Mouse (Mus musculus) cerebellum, postnatal 36 days (tissue): ENCODE results near the gene Dbn1.

Source experiments
- DNase-seq, 2 experiments: peaks; one replicate each; pipeline ENCODE4 v3.0.0; 2021 to 2022; ENCODE audit warnings: mixed read lengths in 2 of 2

Dbn1 gene

DNA sequence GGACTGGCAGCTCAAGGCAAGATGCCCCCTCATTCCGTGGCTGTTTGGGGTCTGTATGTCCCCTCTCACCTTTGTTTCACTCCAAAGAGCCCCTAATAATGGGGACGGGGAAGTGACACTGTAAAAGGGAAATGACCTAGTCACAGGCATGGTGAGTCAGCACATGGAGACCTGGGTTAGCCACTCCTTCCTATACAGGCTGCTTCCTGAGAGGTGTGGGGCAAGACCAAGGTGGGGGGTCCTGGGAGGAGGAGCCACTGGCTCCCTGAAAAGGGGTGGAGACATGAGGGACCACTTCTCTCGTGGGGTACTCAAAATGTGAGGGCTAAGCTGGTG, 22.4 kb upstream of the Dbn1 start:
- DNase-seq = no peak

GRCm38 (mm10) chr13:55508531-55508930, 20.6 kb upstream of the Dbn1 start:
- no peak for DNase-seq

DNA sequence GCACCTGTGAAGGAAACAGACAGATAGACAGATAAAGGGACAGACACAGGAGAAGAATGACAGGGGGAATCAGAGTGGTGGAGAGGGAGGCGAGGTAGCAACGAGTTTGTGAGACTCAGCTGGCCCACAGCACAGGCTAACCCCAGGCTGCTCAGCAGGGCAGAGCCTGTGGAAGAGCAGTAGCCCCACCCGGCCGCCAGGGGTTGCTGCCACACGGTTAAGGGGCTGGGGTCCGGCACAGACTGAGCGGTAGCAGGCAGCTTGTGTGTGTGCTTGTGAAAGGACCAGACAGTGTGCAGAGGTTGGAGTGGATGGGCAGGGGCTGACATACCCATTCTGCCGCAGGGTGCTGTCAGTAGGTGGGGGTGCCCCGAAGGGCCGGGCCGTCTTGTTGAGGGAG, 20.0 kb upstream of the Dbn1 start:
- no peak for DNase-seq

GRCm38 (mm10) chr13:55506697-55507096, 18.8 kb upstream of the Dbn1 start:
- peak; percentile 48 to 59 for DNase-seq

GRCm38 (mm10) chr13:55505810-55506209, 17.9 kb upstream of the Dbn1 start:
- no peak for DNase-seq

- no peak for DNase-seq
Observed at GRCm38 (mm10) chr13:55504390-55504789, 16.5 kb upstream of the Dbn1 start.

DNA sequence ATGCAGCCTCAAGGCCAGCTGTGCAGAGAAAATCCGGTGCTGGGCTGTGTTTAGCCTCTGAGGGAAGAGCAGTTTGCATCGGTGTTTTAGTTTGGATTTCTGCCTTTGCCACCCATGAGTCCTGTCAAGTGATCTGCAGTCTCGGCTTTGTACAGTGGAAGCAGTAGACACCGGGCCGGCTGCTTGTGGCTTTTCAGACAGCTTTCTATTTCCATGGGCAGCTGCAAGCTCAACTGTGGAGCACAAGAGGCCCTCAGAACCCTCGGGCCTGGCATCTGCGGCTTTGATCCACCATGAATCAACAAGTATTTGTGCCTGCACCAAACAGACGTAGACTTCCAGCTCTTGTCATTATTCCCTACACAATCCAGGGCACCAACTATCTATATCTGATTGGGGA, 14.5 kb upstream of the Dbn1 start:
- DNase-seq = no peak

DNA sequence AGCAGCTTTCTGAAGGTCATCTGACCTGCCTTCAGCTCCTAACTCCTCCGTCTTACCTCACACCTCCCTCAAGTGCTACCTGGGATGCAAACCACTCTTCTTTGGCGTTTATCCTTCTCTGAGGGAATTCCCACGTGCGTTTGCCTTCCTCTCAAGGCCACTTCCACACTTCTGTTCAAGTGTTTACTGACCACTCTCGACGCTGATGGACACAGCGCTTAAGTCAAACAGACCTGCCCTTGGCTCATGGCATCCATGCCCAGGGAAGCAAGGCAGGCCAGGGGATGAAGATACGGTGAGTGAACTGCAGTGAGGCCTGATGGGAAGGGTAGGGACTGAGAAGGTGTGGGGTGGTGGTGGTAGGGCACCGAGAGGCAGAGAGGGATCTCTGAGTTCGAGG, 12.7 kb upstream of the Dbn1 start:
- no peak for DNase-seq

GRCm38 (mm10) chr13:55498906-55499305, 11.0 kb upstream of the Dbn1 start:
- DNase-seq = no peak

- no peak for DNase-seq
Observed at GRCm38 (mm10) chr13:55496661-55497060, 8.8 kb upstream of the Dbn1 start.

DNA sequence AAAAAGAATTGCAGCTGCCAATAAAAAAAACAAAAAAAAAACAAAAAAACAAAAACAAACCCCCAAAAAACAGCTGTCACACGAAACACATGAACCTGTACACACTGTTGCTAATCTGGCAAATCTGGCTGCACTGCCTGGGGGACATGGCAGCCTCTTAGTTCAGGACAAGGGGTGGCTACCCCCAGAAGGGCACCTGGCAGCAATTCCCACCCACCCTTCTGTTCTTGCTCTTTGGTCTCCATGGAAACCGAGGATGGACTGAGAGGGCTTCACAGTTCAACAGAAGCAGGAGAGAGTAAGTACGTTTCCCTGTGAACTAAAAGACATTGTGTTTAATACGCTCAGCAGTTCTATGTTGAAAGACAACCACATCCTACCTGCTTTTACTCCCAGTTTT, 7.8 kb upstream of the Dbn1 start:
- no peak for DNase-seq

DNA sequence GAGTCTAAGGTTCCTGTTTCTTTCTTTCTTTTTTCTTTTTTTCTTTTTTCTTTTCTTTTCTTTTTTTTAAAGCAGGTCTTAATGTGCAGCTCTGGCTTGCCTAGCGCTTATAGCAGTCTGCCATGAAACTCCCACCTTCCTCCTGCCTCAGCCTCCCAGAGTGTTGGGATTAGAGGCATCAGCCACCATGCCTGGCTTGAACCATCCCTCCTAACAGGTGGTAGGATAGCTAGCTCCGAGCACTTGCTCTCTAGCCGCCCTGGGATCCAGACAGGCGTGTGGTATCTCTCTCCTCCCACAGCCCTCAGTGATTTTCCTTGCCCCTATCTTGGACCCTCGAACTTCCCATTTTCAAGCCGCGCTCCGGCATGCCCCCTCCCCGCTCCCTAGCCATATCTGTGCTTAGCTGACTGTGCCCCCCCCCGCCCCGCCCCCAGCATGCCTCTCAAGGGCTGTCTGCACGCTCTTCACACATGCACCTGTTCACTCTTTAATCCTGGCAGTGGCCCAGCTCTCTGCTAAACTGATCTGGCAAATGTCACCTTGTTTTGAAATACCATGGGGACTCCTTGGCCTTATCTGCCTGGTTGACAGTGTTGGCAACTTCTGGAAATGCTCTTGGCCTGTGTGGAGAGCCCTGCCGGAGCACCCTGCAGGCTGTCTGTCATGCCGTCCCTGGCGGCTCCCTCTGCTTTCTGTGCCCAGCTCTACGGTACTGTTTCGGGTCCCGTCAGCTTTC, 7.1 kb upstream of the Dbn1 start:
- DNase-seq = peak; percentile 76 to 80

DNA sequence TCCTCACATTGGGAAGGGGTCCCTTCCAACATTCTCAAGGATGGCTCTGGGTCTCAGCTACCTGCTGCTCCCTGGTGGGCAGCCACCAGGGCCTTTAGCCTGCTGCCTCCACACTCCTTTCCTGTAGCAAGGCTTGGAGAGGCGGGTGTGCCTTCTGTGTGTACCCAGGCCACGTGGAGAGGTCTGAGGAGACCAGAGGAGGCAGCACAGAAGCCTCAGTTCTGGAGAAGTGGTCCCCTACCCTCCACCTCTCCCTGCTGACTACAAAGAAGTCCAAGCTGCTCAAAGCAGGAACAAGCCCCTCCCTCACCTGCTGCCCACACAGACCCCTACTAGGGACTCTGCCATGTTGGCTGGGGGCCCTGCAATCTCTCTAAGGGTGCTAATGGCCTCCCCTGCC, 6.3 kb upstream of the Dbn1 start:
- no peak for DNase-seq

GRCm38 (mm10) chr13:55486916-55487577, 864 bp downstream of the Dbn1 start:
- no peak for DNase-seq

DNA sequence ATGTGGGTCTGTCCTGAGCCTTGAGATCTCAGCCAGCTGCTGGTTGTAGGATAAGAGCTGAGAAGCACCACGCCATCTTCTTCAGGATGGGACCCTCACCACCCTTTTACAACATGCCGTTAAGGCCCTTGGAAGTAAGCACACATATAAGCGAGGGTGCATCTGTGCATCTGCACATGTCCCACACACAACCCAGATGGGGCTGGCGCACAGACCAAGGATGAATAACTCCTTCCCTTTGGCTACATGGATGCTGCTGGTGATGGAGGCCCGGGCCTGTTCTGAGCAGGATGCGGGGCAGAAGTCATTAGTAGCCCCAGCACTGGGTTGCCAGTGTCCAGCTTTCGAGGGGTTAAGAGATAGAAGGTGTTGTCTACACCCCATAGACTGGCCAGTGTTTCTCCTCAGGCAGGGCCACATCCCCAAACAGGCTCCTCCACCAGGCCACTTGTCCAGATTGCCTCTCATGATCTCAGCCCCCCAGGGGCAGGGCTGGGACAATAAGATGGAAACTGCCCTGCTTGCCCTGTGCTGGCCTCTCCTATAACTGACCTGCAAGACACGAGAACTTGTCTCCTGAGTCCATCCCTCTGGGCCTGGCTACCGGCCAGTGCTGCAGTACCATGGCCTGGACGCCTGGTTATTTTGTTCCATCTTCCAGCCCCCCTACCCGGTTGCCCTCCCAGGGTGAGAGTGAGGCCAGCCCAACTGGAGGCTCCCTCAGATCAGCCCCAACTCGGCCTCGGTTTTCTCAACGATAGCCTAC, 1.7 kb downstream of the Dbn1 start:
- peak in 1 of 2 experiments; percentile 28 for DNase-seq

- no peak for DNase-seq
Observed at GRCm38 (mm10) chr13:55484520-55485088, 3.3 kb downstream of the Dbn1 start.

DNA sequence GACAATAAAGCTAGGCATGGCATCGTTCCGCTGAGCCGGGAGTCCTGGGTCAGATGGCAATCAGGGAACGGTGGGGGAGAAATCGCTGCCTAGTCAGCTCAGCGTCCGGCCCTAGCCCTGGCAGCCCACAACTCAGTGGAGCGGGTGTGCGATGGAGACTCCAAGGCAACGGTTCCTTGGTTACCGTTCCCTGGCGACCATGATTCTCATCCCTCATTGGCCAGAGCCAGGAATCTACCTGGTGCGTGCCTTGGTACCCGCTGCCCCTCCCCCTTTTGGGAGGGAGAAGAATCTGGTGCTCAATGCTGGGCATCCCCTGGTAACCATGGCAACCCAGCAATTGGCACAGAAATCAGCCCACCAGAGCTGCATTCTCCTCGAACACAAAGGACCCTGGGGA, 4.3 kb downstream of the Dbn1 start:
- no peak for DNase-seq

DNA sequence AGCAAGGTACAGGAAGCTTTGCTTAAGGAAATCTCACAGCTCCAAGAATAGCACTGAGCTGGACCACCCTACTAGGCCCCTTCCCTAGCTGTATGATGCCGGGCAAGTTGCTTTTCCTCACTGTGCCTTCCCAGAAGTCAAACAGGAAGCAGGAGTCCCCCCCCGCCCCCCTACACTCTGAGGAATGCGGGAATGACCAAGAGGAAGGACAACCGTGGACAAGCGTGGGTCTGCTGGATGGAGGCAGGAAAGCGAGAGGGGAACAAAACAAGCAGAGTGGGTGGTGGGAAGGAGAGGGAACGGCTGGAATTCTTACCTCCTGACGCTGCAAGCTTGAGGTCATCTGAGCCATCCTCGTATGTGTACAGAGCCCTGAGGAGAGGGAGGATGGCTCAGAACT, 4.8 kb downstream of the Dbn1 start:
- no peak for DNase-seq

GRCm38 (mm10) chr13:55482542-55482941, 5.4 kb downstream of the Dbn1 start:
- no peak for DNase-seq

DNA sequence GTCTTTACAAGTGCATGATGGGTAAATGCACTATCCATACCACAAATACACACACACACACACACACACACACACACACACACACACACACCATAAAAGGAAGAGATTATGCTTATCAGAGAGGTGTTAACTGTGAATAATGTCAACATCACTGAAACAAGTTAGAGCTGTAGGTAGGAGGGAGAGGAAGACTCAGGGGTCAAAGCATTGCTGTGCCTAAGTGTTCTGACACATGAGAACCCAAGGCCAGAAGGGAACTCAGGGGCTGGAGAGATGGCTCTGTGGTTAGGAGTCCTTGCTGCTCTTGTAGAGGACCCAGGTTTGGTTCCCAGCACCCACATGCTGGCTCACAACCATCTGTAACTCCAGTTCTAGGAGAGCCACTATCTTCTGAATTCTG, 8.0 kb downstream of the Dbn1 start:
- DNase-seq = no peak

- no peak for DNase-seq
Observed at GRCm38 (mm10) chr13:55479008-55479407, 8.9 kb downstream of the Dbn1 start.

DNA sequence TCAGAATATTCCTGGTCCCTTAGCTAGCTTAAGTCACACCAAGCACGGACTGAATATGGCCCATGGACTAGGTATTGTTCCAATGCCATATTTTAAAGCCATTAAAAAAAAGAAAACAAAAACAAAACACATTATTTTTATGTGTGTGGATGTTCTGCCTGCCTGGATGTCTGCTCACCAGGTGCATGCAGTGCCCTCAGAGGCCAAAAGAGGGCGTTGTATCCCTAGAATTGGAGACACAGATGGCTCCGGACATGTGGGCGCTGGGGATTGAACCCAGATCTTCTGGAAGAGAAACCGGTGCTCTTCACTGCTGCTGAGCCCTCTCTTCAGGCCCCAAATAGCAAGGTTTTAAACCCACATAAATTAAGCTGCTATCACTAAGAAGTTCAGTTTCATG, 9.9 kb downstream of the Dbn1 start:
- peak in 1 of 2 experiments; percentile 38 for DNase-seq

GRCm38 (mm10) chr13:55477492-55477891, 10.4 kb downstream of the Dbn1 start:
- no peak for DNase-seq

DNA sequence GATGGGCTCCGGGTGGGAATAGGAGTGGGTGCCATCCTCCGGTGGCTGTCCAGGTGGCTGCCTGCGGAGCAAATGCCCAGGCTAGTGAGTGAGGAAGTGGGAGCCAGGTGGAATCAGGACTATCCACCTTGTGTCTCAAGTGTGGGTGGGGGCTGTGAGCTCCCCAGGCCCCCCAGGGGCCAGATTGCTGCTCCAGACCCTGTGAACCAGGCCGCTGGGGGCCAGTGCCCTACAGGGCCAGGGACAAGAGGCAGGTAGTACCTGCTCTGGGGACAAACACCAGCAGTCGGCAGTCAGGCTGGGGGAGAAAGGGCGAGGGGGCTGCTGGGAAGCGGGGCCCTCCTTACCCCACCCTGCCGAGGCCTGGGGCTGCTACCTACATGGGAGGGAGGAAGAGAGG, 11.7 kb downstream of the Dbn1 start:
- no peak for DNase-seq
